ENCODE assay signal across 35 mouse cellular contexts in genomic region chr7:110023553-110023952, GRCm38 (mm10).
"Had no signal": no experiment of that assay in that cellular context is flagged by ENCODE, and none has a peak within 500 bp of the region (broad histone marks: within the 10 kb centered on the region; RNA-seq: fewer than 3 reads in every experiment).

No protein-coding gene starts in this region.

- H3K36me3 ChIP-seq: heart, embryonic 15.5 days; intestine, embryonic 15.5 days had no signal

- H3K9ac ChIP-seq: heart, embryonic 12.5 days; heart, embryonic 13.5 days; heart, embryonic 15.5 days; hindbrain, embryonic 12.5 days; hindbrain, embryonic 13.5 days; hindbrain, embryonic 14.5 days; hindbrain, embryonic 15.5 days; intestine, embryonic 15.5 days; kidney, embryonic 15.5 days had no signal

- H3K4me2 ChIP-seq: heart, embryonic 11.5 days; heart, embryonic 12.5 days; heart, embryonic 13.5 days; heart, embryonic 15.5 days; hindbrain, embryonic 12.5 days; hindbrain, embryonic 13.5 days; hindbrain, embryonic 14.5 days; hindbrain, embryonic 15.5 days; intestine, embryonic 15.5 days; kidney, embryonic 15.5 days had no signal

- H3K27me3 ChIP-seq: heart, embryonic 12.5 days; heart, embryonic 13.5 days; heart, embryonic 15.5 days; hindbrain, embryonic 12.5 days; hindbrain, embryonic 13.5 days; hindbrain, embryonic 15.5 days; intestine, embryonic 15.5 days; kidney, embryonic 15.5 days had no signal

- H3K9me3 ChIP-seq: heart, embryonic 10.5 days; heart, embryonic 12.5 days; heart, embryonic 13.5 days; heart, embryonic 15.5 days; hindbrain, embryonic 10.5 days; hindbrain, embryonic 12.5 days; hindbrain, embryonic 13.5 days; hindbrain, embryonic 15.5 days; intestine, embryonic 15.5 days; kidney, embryonic 15.5 days had no signal

- ATAC-seq: hindbrain, embryonic 16.5 days; hindbrain, postnatal 0 days; inflammation-experienced regulatory T-cells, adult 6 months; intestine, embryonic 15.5 days; intestine, embryonic 16.5 days; intestine, postnatal 0 days had no signal

- H3K4me3 ChIP-seq: heart, embryonic 10.5 days; heart, embryonic 12.5 days; heart, embryonic 13.5 days; heart, embryonic 15.5 days; hindbrain, embryonic 10.5 days; hindbrain, embryonic 12.5 days; hindbrain, embryonic 13.5 days; hindbrain, embryonic 15.5 days; intestine, embryonic 15.5 days; kidney, embryonic 15.5 days; left cerebral cortex, adult 2 months had no signal

- DNase-seq: heart, postnatal 10 days; heart, postnatal 14 days; heart, postnatal 36 days; heart, postnatal 4 days; kidney, adult 11 months; kidney, adult 18-20 months; kidney, adult 2 months; kidney, adult 8-10 months; kidney, adult 9 months; kidney, postnatal 10 days; kidney, postnatal 14 days; kidney, postnatal 25 days; kidney, postnatal 36 days; kidney, postnatal 4 days; layer of hippocampus, adult 9-11 months; layer of hippocampus, postnatal 36 days had no signal

- H3K4me1 ChIP-seq: intestine, embryonic 15.5 days had no signal

- H3K27ac ChIP-seq: heart, embryonic 10.5 days; heart, embryonic 13.5 days; heart, embryonic 15.5 days; hindbrain, embryonic 10.5 days; hindbrain, embryonic 12.5 days; hindbrain, embryonic 13.5 days; hindbrain, embryonic 14.5 days; hindbrain, embryonic 15.5 days; hindbrain, postnatal 0 days; intestine, embryonic 15.5 days; kidney, embryonic 15.5 days; kidney, postnatal 0 days; left cerebral cortex, adult 2 months had no signal
